Mouse (Mus musculus) naive thymus-derived CD4-positive, alpha-beta T cell, adult 5 months (primary cell): ENCODE measurements around the gene Pkd1l2. TPM values are rescaled to one million over a fixed set of nuclear protein-coding genes. Genes with fewer than 3 reads are reported as not detected.

Experiments
- polyA plus RNA-seq: library from polyadenylated mRNA; unstranded; fragments of 100-300 nt; shearing (Covaris generic); gene quantifications from one replicate; pipeline ENCODE4 v1.2.1, GENCODE M21; 2017

Pkd1l2 gene
- 0.06 TPM for polyA plus RNA-seq

DNA sequence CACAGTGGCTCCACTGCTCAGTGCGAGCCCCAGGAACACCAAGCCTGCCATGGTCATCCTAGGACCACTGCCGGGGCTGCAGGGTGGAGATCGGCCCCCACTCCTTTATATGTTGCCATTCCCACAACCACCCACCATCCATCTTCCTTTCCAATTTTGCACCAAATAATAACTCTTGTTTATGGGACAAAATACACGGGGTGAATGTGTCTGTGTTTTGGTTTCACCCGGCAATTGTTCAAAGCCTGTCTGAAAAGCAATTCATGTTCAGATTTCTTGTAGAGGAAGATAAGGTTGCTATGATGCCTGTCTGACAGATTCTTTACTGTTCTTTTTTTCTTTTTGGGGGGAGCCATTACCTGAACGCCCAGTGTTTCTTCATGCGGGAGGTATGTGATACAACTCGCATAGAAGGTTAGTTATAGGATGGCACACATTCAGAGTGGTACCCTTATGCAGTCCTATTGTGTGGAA is at the start of gene Pkd1l2:
Pkd1l2 (minus strand) TSS at position 51 of the 474 bp plus-strand sequence.

DNA sequence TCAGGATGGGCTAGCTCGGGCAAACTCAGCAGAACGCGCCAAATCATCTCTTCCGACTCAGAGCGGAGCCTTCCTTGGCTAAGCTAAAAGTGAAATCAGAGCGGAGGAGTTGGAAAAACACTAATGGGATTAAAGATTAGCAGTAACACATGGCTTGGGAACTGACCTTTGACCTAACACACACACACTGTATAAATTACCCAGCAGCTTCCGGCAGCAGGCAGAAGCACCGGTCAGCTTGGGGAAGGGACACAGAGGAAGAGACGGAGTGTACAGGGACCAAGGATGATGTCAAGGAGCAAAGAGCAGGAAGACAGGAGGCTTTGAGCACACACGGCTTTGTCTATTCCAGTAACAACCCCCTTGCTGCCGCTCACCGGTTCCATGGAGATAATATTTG is 13.4 kb upstream of the Pkd1l2 start, which contains the start of gene Bco1:
Bco1 (plus strand) TSS at position 208 of the 400 bp plus-strand sequence.

DNA sequence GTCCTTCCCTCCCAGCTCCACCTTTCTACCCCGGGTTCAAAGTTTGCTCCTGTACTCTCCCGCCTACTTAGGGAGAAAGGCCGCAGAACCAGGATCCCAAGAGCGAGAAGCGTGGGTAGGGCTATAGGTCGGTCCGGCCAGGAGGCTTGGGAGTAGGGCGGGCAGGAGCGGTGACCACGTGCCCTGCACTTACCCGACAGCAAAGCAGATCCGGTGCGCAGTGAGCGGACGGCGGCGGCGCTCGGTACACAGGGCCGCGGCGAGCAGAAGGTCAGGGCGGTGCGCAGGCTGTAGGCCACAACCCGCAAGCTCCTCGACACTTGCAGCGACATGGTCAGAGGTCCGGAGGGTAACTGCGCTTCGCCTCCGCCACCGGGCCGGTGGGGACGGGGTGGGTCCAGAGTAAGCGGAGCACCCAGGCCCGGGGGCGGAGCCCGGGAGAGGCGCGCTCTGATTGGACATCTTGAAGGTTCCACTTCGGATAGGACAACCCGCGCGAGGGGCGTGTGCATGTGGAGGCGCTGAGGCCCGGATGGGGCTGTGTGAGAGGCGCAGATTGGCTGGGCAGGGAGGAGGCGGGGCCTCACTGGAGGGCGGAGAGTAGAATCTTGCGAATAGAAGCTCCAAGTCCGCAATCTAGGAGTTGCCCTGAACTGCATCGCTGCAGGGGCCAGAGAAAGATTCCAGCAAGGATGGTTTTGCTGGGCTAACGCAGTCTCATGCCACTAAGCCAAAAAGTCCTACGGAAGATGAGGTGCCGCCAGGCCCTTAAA is 89.0 kb downstream of the Pkd1l2 start, which contains the start of gene Gcsh:
Gcsh (minus strand) TSS at position 443 of the 773 bp plus-strand sequence.

DNA sequence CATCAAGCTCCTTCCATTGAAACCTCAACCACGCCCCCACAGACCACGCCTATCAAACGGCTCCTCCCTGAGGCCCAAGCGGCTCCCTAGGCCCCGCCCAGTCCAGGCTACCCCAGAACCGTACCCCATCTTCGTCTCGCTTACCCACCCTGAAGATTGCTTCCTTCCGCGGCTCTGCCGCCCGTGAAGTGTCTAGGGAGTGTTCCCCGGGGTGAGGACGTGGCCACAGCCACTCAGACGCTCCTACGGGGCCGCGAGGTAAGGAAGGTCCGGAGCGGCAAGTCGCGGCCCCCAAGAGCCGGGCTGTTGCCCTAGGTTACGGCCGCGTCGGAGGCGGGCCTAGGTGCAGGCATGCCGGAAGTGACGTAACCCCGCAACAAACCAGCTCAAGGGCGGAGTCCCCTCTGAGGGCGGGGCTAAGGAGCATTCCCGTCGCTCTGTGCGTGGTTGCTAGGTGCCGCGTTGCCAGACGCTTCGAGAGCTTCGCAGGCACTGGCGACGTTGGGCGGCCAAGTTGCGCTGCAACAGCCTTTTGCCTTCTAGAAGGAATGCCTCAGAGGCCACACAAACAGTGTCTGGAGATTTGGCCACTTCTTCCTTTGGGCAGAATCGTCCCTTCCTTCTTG is 103.5 kb downstream of the Pkd1l2 start, which contains the start of gene 1700030J22Rik:
1700030J22Rik (minus strand) TSS at position 329 of the 626 bp plus-strand sequence.

Other genes with a start within 250 kb of the Pkd1l2 start
- 12.1 TPM for gene Cmc2, start 161.0 kb downstream of the Pkd1l2 start, polyA plus RNA-seq
- gene Cenpn, start 160.7 kb downstream of the Pkd1l2 start, polyA plus RNA-seq: 1.9 TPM
- 16.6 TPM for gene Atmin, start 139.1 kb downstream of the Pkd1l2 start, polyA plus RNA-seq
- 0.47 TPM for gene 1700030J22Rik, start 103.5 kb downstream of the Pkd1l2 start, polyA plus RNA-seq
- 10.6 TPM for gene Gcsh, start 88.9 kb downstream of the Pkd1l2 start, polyA plus RNA-seq
- not detected for gene Bco1, start 13.4 kb upstream of the Pkd1l2 start, polyA plus RNA-seq
- gene Gan, start 75.7 kb upstream of the Pkd1l2 start, polyA plus RNA-seq: 3.2 TPM
- 101 TPM for gene Cmip, start 174.6 kb upstream of the Pkd1l2 start, polyA plus RNA-seq